Mouse (Mus musculus) thymus, adult 2 months (tissue): Measurements from ENCODE around the gene Akap13. TPM values are rescaled to one million over a fixed set of nuclear protein-coding genes. Genes with fewer than 3 reads are reported as not detected.

Experiments
- DNase-seq: peaks from one replicate; pipeline ENCODE4 v3.0.0; 2021
- H3K27ac ChIP-seq: fragments of 200-500 bp; 2 replicates; pipeline ENCODE4 v1.5.1; 2012; ENCODE audit warnings: low read length, control low read depth; ENCODE audit not compliant: control insufficient read depth, insufficient read depth
- H3K27me3 ChIP-seq: fragments of 200-500 bp; 2 replicates; pipeline ENCODE4 v1.6.1; 2012; ENCODE audit warnings: mild to moderate bottlenecking, low read length, moderate library complexity, mixed read lengths; ENCODE audit not compliant: control insufficient read depth, insufficient read depth
- H3K36me3 ChIP-seq: fragments of 200-500 bp; 2 replicates; pipeline ENCODE4 v1.6.1; 2012; ENCODE audit warnings: mild to moderate bottlenecking, low read length, moderate library complexity; ENCODE audit not compliant: control insufficient read depth, insufficient read depth
- H3K4me1 ChIP-seq: fragments of 200-500 bp; replicated peaks from 2 replicates; pipeline ENCODE4 v1.6.1; 2012; ENCODE audit warnings: low read length; ENCODE audit not compliant: control insufficient read depth, insufficient read depth
- H3K4me3 ChIP-seq: fragments of 200-500 bp; 2 replicates; pipeline ENCODE4 v1.5.1; 2012; ENCODE audit warnings: mild to moderate bottlenecking, low read length, control low read depth, moderate library complexity; ENCODE audit not compliant: control insufficient read depth, insufficient read depth
- CTCF ChIP-seq: fragments of 200-500 bp; IDR thresholded peaks from 2 replicates; pipeline ENCODE4 v1.5.1; 2012; ENCODE audit warnings: mild to moderate bottlenecking, control low read depth, low read length, moderate library complexity, borderline replicate concordance; ENCODE audit not compliant: control insufficient read depth, poor library complexity, insufficient read depth; ENCODE audit errors: extremely low read depth
- POLR2A ChIP-seq: fragments of 200-500 bp; IDR thresholded peaks from 2 replicates; pipeline ENCODE4 v1.6.1; 2012; ENCODE audit warnings: mild to moderate bottlenecking, low read length, control low read depth, moderate library complexity; ENCODE audit not compliant: control insufficient read depth, poor library complexity, insufficient read depth; ENCODE audit errors: extremely low read depth
- WGBS: fragments of 180-500 bp; shearing (Covaris S2); methylation state at CpG from one replicate; pipeline ENCODE4 v1.1.7; 2018; 5-methylcytosine and 5-hydroxymethylcytosine counted together
- polyA plus RNA-seq: library from polyadenylated mRNA; depleted of rRNA; stranded (reverse); fragments of >200 nt; gene quantifications from 2 replicates; pipeline ENCODE4 v1.2.3, GENCODE M21; 2012

Gene Akap13
- polyA plus RNA-seq, 1 experiment, result 47.8 TPM

DNA sequence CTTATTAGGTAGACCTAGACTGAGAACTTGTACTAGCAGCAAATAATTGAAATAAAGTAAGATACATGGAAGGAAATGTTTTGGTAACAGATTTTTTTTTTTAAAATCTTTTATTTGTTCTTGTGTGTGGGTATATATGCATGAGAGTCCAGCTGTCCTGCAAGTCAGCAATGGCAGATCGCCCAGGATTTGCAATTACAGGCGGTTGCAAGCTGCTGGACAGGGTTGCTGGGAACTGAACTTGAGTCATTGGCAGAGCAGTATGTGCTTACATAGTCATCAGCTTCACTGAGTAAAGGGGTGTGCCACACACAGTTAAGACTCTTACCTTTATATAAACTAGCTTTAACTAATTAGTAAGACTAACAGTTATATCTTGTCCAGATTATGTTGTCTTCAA is 105.2 kb downstream of the Akap13 start:
- H3K27me3 ChIP-seq, result no peaks in the 10 kb centered on the region
- H3K27ac ChIP-seq, result no peak overlapping the region
- no peak for DNase-seq
- no peak overlapping the region for H3K4me3 ChIP-seq
- H3K36me3 ChIP-seq, result no peaks in the 10 kb centered on the region
- TF ChIP-seq POLR2A (no peak), CTCF (no peak)
- peaks cover 6% of the 10 kb centered on the region; the same call in 1 of the 2 replicates for H3K4me1 ChIP-seq
- 100% methylated on average over 2 of the region's 2 CpGs for WGBS

DNA sequence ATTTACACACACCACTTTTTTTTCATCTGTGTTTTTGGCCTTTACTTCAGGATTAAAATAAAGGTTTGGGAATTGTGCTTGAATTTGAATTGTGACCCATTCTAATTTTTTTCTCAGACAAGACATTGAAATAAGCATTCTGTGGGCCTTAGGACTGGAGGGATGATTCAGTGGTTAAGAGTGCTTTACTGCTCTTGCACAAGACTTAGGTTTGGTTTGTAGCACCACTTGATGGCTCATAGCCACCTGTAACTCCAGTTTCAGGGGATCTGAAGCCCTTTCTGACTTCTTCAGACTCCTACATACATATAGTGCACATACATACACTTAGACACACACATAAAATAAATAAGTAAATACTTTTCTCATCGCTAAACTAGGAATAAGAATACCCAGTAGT is 105.8 kb downstream of the Akap13 start:
- Histone ChIP-seq H3K4me1 (peaks cover 6% of the 10 kb centered on the region; the same call in 1 of the 2 replicates), H3K27me3 (no peaks in the 10 kb centered on the region), H3K27ac (no peak overlapping the region), H3K4me3 (no peak overlapping the region), H3K36me3 (no peaks in the 10 kb centered on the region)
- 100% methylated on average over 1 of the region's 1 CpGs for WGBS
- no peak for DNase-seq
- TF ChIP-seq CTCF (no peak), POLR2A (no peak)

DNA sequence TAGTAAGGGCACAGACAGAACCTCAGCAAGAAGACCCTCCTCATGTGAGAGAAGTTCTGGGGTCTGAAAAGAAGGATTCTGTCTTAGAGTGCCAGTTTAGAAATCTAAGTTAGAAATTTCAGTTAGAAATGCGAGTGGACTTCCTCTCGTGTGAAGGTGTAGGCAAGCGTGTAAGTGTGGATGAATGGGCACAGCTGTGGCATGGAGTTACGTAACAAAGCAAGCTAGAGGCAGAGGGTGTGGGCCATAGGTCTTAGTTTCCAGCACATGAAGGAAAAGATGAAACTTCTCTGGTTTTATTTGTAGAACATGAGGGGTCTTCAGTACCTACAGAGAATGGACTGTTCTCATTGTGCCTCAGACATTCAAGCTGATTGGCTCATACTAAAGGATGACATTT is 112.9 kb downstream of the Akap13 start:
- Histone ChIP-seq H3K4me3 (no peak overlapping the region), H3K4me1 (peaks cover 2% of the 10 kb centered on the region), H3K36me3 (no peaks in the 10 kb centered on the region; the same call in 1 of the 2 replicates), H3K27me3 (no peaks in the 10 kb centered on the region), H3K27ac (no peak overlapping the region)
- DNase-seq, result no peak
- 53% methylated on average over 4 of the region's 4 CpGs for WGBS
- no peak for TF ChIP-seq CTCF
- TF ChIP-seq POLR2A, result no peak

DNA sequence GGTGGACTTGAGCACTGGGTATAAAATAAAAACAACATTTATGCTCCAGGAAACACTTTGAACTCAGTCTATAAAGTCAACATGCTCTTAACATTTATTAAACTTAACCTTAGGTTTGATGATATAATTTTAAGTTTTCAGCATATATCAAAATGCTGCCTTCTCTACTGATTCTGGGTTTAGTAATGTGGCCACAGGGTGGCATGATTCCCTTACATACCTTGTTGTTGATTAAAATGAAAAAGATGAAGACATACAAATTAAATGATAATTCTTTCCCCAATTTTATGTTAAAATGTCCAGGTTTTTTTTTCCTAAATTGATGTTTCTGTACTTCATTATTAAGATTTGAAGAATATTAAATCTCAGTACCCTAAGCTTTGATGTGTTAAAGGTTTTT is 113.5 kb downstream of the Akap13 start:
- Histone ChIP-seq H3K4me1 (peaks cover 2% of the 10 kb centered on the region), H3K27me3 (no peaks in the 10 kb centered on the region), H3K36me3 (no peaks in the 10 kb centered on the region; the same call in 1 of the 2 replicates), H3K27ac (no peak overlapping the region), H3K4me3 (no peak overlapping the region)
- TF ChIP-seq CTCF (no peak), POLR2A (no peak)
- DNase-seq, result peak; percentile 55

DNA sequence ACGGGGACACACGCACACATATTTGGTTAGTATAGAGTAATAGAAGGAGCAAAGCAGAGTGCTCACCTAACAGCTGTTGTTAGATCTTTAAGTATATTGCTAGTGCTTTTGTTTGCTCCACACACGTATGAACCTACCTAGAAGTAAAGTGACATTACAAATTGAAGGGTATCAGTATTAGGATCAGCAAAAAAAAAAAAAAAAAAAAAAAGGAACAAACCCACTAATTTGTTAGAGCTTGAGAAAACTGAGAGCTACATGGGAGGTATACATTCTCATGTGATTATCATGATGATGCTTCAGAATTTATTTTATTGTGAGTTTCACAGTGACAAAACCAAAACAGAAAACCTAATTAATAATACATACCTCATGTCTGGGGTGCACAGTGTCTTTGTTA is 114.9 kb downstream of the Akap13 start:
- WGBS, result 96% methylated on average over 3 of the region's 3 CpGs
- Histone ChIP-seq H3K4me1 (peaks cover 2% of the 10 kb centered on the region), H3K27me3 (no peaks in the 10 kb centered on the region), H3K36me3 (no peaks in the 10 kb centered on the region; the same call in 1 of the 2 replicates), H3K27ac (no peak overlapping the region), H3K4me3 (no peak overlapping the region)
- no peak for DNase-seq
- TF ChIP-seq CTCF (no peak), POLR2A (no peak)

DNA sequence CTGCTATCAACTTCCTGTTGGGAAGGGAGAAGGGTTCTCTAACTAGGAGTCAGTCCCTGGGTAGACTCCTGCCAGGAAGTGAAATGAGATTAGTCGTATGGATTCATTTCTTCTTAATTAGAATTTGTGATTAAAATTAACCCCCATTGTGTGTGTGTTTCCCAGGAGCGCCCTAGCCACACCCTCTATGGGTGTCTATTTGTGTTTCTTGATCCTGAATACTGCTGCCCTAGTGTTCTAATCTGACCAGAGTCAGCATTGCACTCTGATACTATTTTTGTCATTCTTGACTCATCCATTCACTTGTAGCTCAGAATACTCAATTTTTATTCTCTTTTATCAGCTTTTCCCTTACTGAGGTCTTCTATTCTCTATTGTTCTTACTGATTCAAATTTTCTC is 115.7 kb downstream of the Akap13 start:
- Histone ChIP-seq H3K27ac (no peak overlapping the region), H3K27me3 (no peaks in the 10 kb centered on the region), H3K4me3 (no peak overlapping the region), H3K36me3 (no peaks in the 10 kb centered on the region; the same call in 1 of the 2 replicates), H3K4me1 (peaks cover 4% of the 10 kb centered on the region)
- 94% methylated on average over 2 of the region's 2 CpGs for WGBS
- DNase-seq, result no peak
- no peak for TF ChIP-seq CTCF

DNA sequence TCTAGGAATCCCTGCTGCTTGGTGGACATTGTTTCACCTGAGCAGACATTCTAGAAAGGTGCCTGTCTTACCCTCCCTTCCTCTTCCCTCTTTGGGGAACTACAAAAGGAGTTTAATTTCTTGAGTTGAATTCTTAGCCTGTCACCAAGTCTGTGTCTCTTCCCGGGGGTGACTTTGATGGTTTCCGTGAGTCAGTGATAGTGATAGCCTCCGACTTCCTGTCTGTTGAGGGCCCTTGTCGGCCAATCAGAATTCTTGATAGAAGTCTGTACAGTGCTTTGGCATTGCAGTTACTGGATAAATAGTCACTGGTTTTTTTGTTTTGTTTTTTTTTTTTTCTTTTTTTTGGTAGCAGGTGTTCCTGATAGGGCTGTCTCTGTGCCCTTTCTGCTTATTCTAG is 116.8 kb downstream of the Akap13 start:
- peak; percentile 43 for DNase-seq
- Histone ChIP-seq H3K27ac (peak overlapping the region; percentile 49), H3K4me1 (peaks cover 5% of the 10 kb centered on the region), H3K4me3 (no peak overlapping the region), H3K27me3 (no peaks in the 10 kb centered on the region), H3K36me3 (no peaks in the 10 kb centered on the region; the same call in 1 of the 2 replicates)
- TF ChIP-seq POLR2A (no peak), CTCF (no peak)
- WGBS, result 3% methylated on average over 4 of the region's 4 CpGs
